Mouse (Mus musculus) retina, adult 2 months (tissue): ENCODE data around the gene Polr1b.

Experiments
- DNase-seq: peaks from one replicate; pipeline ENCODE4 v3.0.0-alpha.2; 2012; ENCODE audit warnings: low read depth, low spot score

The Polr1b gene

DNA sequence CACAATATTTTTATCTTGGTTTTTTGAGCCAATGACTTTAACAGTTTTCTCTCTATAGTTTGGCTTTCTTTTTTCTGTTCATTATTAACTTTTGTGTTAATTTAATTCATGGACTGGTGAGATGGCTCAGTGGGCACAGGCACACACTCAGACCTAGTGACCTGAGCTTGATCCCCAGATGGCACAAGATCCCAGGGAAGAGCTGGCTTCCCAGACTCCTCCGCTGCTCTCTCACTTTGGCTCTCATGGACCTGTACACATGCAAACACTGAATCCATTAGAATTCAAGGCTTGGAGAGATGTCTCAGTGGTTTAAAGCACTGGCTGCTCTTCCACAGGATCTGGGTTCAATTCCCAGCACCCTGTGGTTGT lies 15.6 kb downstream of the Polr1b start:
- DNase-seq, result no peak

- DNase-seq, result no peak
Measured at GRCm38 (mm10) chr2:129118061-129118460, 17.3 kb downstream of the Polr1b start.

- DNase-seq, result no peak
Measured at GRCm38 (mm10) chr2:129121986-129122385, 21.2 kb downstream of the Polr1b start.

DNA sequence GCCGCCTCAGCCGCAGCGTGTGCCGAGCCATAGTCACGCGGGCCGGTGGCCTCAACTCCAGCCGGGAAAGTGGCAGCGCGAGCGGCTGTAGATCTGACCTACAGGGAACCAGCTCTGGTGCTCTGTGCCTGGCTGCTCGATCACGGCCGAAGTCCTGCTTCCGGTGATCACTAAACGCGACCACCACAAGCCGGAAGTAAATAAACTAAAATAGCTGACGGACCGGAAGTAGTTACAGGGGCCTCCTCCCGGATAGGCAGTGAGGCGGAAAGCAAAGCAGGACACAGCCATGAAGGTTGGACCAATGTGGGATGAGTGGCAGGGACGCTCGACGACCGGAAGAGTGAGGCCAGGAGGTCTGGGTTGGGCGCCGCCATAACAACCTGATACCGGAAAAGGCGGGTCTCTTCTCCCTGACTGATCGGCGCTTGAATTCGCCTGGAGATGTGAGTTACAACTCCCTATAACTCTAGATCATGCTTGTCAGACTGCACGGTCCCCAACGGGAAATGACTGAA lies 28.7 kb downstream of the Polr1b start, which contains the start of gene Chchd5:
Gene Chchd5, plus strand, starts transcription at position 289 of the 518 bp plus-strand sequence.
- DNase-seq, result peak; percentile 93

- DNase-seq, result no peak
Measured at GRCm38 (mm10) chr2:129129987-129130545, 29.3 kb downstream of the Polr1b start.

- DNase-seq, result no peak
Measured at GRCm38 (mm10) chr2:129130776-129131175, 30.0 kb downstream of the Polr1b start.

DNA sequence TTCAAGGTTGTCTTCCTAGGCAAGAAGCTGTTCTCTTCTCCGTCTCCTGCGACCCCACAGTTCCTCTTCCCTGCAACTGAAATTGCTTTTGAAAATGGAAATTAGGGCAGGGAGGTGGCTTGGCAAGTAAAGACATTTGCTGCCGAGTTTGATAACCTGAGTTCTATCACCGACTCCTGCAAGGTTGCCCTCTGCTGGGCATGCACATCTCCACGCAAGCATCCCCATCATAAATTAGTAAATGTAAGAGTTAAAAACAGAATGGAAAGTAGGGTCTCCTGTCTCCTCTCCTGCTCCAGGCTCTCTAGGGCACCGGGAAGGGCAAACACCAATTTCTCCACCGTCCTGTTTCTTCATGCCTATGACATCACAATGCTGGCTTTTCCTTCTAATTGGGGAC lies 31.4 kb downstream of the Polr1b start:
- no peak for DNase-seq

DNA sequence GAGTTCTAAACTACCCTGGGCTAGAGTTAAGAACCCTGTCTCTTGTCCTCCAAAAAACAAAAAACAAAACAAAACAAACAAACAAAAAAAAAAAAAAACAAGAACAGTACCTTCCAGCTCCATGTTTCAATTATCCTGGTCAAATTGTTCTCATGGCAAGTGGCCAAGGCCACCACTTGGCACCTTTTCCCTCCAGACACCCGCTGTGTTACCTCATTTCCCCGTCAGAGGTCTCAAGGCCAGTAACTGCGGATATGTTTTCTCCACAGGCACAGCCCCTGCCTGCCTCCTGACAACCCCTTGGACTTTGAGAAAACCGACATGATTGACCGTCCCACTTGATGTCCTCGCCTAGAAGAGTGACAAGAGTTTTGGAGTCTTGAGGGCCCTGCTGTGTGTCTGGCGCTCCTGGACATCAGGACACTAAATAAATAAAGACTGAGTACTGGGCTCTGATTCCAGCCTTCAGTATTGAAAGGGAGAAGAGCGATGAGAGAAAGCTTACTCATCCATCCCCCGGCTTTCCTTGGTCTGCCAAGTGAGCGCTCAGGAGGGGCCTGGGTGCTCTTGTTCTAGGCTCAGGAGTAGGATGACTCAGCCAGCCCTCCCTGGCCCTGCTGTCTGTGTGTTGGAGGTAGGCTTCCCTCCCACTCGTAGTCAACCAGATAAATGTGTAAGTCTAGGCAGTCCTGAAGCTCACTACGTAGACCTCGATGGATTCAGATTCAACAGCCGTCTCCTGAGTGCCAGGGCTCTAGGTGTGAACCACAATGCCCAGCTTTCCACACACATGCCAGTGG lies 32.4 kb downstream of the Polr1b start:
- DNase-seq, result no peak

DNA sequence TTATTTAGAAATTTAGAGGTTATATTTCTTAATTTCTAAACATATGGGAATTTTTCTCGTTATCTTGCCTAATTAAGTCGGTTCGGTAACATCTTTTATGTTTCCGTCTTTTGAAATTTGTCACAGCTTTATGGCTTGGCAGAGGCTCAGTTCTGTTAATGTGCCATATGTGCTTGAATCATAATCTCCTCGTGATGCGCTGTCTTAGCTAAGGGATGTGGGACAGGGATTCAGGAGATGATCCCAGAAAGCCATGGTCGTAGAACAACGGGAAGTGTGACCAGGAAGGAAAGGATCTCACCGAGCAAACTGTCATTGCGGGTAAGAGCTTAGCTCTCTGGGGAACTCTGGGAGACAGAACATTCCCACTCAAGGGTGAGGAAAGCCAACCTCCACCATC lies 39.1 kb downstream of the Polr1b start:
- DNase-seq, result no peak

DNA sequence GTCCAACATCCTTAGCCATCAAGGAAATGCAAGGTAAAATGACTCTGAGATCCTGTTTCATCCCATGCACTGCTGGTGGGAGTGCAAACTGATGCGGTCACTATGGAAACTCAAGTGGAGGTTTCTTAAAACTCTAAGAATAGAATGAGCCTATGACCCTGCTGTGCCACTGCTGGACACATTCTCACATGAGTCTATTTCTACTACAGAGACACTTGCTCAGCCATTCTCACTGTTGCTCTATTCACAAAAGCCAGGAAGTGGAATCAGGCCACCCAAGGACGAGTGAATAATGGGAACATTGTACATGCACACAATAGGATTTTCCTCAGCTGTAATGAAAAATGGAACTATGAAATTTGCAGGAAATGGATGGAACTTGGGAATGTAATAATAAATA lies 48.0 kb downstream of the Polr1b start:
- no peak for DNase-seq

GRCm38 (mm10) chr2:129150386-129150785 lies 49.6 kb downstream of the Polr1b start:
- DNase-seq, result no peak

DNA sequence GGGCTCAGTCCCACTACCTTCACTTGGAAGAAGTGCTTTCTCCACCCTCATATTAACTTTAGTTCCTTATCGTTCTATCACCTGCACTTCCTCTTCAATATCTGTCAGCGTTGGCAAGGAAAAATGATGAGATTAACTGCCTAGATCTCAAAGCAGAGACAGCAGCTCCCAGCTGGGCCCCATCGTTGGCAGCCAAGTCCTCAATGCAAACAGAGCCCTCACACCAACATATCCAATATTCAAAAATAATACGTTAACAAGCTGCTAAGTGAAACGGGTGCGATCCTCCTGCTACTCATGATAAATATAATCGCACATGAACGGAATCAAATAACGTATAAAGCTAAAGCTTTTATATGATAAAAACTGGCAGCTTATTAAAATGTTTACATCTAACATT lies 50.3 kb downstream of the Polr1b start:
- DNase-seq, result no peak

DNA sequence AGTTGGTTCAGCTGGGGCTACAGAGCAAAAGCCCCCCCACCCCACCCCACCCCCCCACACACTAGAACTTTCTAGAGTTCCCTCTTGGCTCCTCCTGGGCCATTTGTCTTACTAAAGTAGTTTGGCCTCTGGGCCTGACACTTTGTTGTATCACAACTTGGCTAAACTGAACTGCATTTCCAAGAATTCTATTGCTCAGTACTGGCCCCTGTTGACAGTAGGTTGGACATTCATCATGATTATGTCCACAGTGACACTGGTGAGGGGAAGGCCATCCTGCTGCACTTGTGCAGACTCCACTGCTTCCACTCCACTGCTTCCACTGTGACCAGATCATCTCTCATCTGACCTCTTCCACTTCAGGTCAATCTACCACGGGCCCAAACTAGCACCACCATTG lies 52.0 kb downstream of the Polr1b start:
- DNase-seq, result no peak

GRCm38 (mm10) chr2:129164815-129165214 lies 64.0 kb downstream of the Polr1b start:
- DNase-seq, result no peak

DNA sequence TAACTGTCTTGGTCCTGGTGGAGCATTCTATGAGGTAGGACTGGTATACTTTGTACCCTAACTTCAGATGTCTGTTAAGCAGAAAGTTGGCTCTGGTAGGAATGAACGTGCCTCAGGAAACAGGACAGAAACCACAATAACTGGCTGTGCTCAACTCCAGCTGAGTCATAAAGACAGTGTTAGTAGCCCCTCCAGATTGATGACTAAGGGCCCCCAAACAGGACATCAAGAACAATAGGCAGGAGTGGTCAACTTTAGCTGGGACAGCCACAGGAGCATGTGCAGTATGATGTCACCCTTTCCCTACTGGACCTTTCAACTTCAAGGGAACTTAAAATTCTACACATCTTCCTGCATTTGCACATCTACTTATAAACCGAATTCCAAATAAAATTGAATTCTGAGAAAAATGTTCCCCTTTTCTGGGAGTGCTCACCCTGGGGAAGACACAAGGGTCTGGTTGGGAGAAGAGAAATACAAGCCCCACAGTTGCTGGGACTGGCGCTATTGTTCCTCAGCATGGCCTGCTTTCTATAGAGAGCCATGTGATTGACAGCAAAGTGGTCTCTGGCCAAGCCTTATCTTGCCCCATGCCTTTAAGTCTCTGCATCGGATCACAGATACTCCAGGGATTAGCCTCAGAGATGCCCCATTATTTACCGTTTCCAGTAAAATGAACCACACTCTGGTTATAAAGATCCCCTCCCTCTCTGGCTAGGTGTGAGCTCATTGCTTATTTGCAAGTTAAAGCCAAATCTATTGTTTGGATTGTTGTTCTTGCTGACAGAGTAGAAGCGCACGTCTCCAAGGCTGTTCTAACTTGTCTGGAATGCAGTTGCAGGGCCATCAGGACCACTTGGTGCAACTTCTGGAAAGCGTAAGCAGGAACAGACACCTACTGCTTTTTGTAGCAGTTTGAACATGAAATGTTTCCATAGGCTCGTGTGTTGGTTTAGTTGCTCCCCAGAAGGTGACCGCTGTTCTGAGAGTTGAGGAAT lies 66.0 kb downstream of the Polr1b start:
- no peak for DNase-seq

DNA sequence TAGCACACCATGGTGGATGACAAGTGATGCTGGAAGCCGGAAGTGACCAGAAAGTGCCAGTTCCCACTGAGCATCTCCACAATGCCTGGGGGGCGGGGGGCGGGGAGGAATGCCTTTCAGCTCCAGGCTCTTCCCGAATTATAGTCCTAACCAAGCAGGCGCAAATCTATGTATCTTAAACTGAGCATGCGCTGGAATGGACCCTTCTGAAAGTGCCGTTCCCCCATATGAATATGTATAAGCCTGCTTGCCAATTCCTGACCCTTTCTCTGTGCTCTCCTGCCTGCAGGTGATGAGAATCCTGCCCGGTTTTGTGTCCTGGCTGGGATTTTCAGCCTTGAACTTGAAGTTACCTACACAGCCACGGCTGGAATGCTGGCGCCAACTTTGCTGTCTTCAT lies 72.6 kb downstream of the Polr1b start:
- no peak for DNase-seq

DNA sequence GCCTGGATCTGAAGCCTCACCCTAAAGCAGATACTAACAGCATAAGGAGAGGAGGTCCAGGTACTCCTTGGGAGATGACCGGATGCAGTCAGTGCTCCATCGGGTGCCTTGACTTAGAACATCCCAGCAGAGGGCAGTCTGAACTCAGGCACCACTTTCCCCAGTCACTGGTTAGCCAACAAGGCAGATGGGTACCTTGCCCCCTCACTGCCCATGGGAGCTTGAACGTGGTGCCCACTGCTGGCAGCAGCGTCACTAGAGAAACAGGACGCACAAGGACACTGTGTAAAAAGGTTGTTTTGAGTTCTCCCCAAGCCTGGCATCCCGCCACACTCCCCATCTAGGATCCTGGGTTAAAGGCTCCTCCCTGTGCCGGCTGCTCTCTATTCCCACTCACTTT lies 73.7 kb downstream of the Polr1b start:
- peak; percentile 52 for DNase-seq

DNA sequence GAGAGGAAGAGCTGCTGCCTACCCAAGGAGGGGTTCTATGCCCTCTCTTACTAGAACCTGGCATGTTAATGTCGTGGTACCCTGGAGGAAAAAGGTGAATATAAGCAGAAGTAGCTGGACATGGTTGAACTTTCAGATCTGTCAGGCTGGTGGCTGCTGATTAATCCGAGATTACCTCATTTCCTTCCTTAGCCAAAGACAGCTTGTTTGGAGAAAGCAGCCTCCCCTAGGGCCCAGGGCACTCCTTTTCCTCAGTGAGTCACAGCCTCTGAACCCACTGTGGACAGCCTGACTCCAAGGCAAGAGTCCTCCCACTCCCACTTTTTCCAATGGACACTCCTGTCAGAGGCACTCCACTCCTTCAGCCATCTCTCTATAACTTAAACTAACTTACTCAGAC lies 74.8 kb downstream of the Polr1b start:
- DNase-seq, result no peak
